In genomic region chr1:183299161-183299560, GRCm38 (mm10) we compare ENCODE assay signal across 7 mouse cellular contexts. TPM values are rescaled to one million over a fixed set of nuclear protein-coding genes. Genes with fewer than 3 reads are reported as not detected.
DNase-seq lines count a peak whose midpoint lies in the region.

No protein-coding gene starts in this region.

- DNase-seq in CD4-positive helper T cell, adult 2 months (ENCODE audit: low read depth, low spot score), result peak; percentile 89
- DNase-seq in MN1 (ENCODE audit: low spot score), result peak; percentile 88
- peak; percentile 84 to 91 for DNase-seq in cerebellum, postnatal 10 days
- peak; percentile 100 for DNase-seq in heart, adult 8-10 months (ENCODE audit: low spot score)
- peak; percentile 86 to 93 for DNase-seq in layer of hippocampus, postnatal 36 days
- peak; percentile 92 for DNase-seq in naive thymus-derived CD4-positive, alpha-beta T cell, adult 2 months (ENCODE audit: low read depth)
- peak; percentile 94 for DNase-seq in testis, postnatal 14 days (ENCODE audit: low spot score)

RNA-seq across cellular contexts. Expression of gene Brox, which starts 2.1 kb away (rescaled TPM):
- 10 to 100 TPM; 27.0 to 35.3 (median 32.5) TPM for total RNA-seq in heart, adult 8-10 months (2022)
- 10 to 100 TPM; 52.1 to 59.6 TPM for total RNA-seq in layer of hippocampus, postnatal 36 days (2021)

RNA-seq across cellular contexts. Expression of gene Aida, which starts 2.8 kb away (rescaled TPM):
- 10 to 100 TPM; 22.3 to 32.3 (median 28.5) TPM for total RNA-seq in heart, adult 8-10 months (2022)
- total RNA-seq in layer of hippocampus, postnatal 36 days (2021), result 10 to 100 TPM; 46.3 to 47.3 TPM

Comparison
In these comparisons a context has a peak if more than half of its experiments do, and no peak if none do; other contexts are left out.
1. Peak in every context shown above with its lines: DNase-seq.